Mouse (Mus musculus) kidney, postnatal 0 days (tissue): ENCODE results near the gene Nox4. TPM values are rescaled to one million over a fixed set of nuclear protein-coding genes. Genes with fewer than 3 reads are reported as not detected.
A peak's percentile ranks its signal among the peaks of the same experiment; 100 is the strongest.

ENCODE experiments used
- ATAC-seq: fragments of 200-750 bp; cut with Nextera tagmentation; replicated peaks from 2 replicates; pipeline ENCODE4 v1.8.0; 2017; ENCODE audit warnings: low read depth, moderate number of reproducible peaks, moderate TSS enrichment, moderate library complexity; ENCODE audit not compliant: low FRiP score
- DNase-seq: peaks from one replicate; pipeline ENCODE4 v3.0.0-alpha.2; 2016; ENCODE audit warnings: low spot score
- H3K27ac ChIP-seq: fragments of 300-500 bp; sonication (generic); 2 replicates; pipeline ENCODE4 v1.5.1; 2014; ENCODE audit warnings: mild to moderate bottlenecking
- H3K27me3 ChIP-seq: fragments of 300-500 bp; sonication (generic); 2 replicates; pipeline ENCODE4 v1.6.1; 2014; ENCODE audit warnings: low read length, mixed read lengths; ENCODE audit not compliant: insufficient read depth
- H3K36me3 ChIP-seq: fragments of 300-500 bp; sonication (generic); 2 replicates; pipeline ENCODE4 v1.6.1; 2014; ENCODE audit warnings: low read length, mixed read lengths; ENCODE audit not compliant: insufficient read depth
- H3K4me1 ChIP-seq: fragments of 300-500 bp; sonication (generic); replicated peaks from 2 replicates; pipeline ENCODE4 v1.6.1; 2014; ENCODE audit warnings: antibody characterized with exemption, low read length, mixed read lengths; ENCODE audit not compliant: insufficient read depth
- H3K4me2 ChIP-seq: fragments of 300-500 bp; sonication (generic); 2 replicates; pipeline ENCODE4 v1.6.1; 2014; ENCODE audit warnings: mild to moderate bottlenecking, low read length, moderate library complexity, mixed read lengths
- H3K4me3 ChIP-seq: fragments of 300-500 bp; sonication (generic); replicated peaks from 2 replicates; pipeline ENCODE4 v1.5.1; 2014; ENCODE audit warnings: low read depth, low read length
- H3K9ac ChIP-seq: fragments of 300-500 bp; sonication (generic); 2 replicates; pipeline ENCODE4 v1.6.1; 2014; ENCODE audit warnings: low read depth, low read length
- H3K9me3 ChIP-seq: fragments of 300-500 bp; sonication (generic); replicated peaks from 2 replicates; pipeline ENCODE4 v1.6.1; 2016; ENCODE audit warnings: low read length, inconsistent platforms, mixed read lengths
- CTCF ChIP-seq: IDR thresholded peaks from 2 replicates; pipeline ENCODE4 v1.5.1; 2016; ENCODE audit warnings: antibody characterized with exemption, low read depth, mild to moderate bottlenecking, moderate library complexity
- WGBS: fragments of 180-500 bp; shearing (Covaris S2); extraction: QIAGEN DNeasy Blood & Tissue Kit; methylation state at CpG from one replicate; pipeline ENCODE4 v1.1.7; 2014; 5-methylcytosine and 5-hydroxymethylcytosine counted together
- polyA plus RNA-seq: library from polyadenylated mRNA; unstranded; fragments of >200 nt; fragmentation: Nextera tagmentation; extraction: Ambion mirVana; gene quantifications from 2 replicates; pipeline ENCODE4 v1.2.1, GENCODE M21; 2015

Gene Nox4
- polyA plus RNA-seq, 1 experiment from 2014 or later, result 9.8 TPM

- no peak overlapping the region for H3K9ac ChIP-seq
- H3K27me3 ChIP-seq, result no peaks in the 10 kb centered on the region
- H3K9me3 ChIP-seq, result no peaks in the 10 kb centered on the region
- no peak overlapping the region for H3K27ac ChIP-seq
- no peak overlapping the region for H3K4me2 ChIP-seq
- 76% methylated on average over 1 of the region's 1 CpGs for WGBS
- DNase-seq, result no peak
- no peaks in the 10 kb centered on the region for H3K36me3 ChIP-seq
- TF ChIP-seq CTCF, result no peak
- no peak overlapping the region for H3K4me3 ChIP-seq
- ATAC-seq, result no peak
- H3K4me1 ChIP-seq, result no peaks in the 10 kb centered on the region
These were observed 16.4 kb upstream of the Nox4 start for GRCm38 (mm10) chr7:87229502-87229901.

- H3K27ac ChIP-seq, result no peak overlapping the region
- TF ChIP-seq CTCF, result no peak
- WGBS, result 76% methylated on average over 1 of the region's 1 CpGs
- no peaks in the 10 kb centered on the region for H3K36me3 ChIP-seq
- no peaks in the 10 kb centered on the region for H3K4me1 ChIP-seq
- H3K27me3 ChIP-seq, result no peaks in the 10 kb centered on the region
- H3K9ac ChIP-seq, result no peak overlapping the region
- H3K9me3 ChIP-seq, result no peaks in the 10 kb centered on the region
- no peak overlapping the region for H3K4me3 ChIP-seq
- H3K4me2 ChIP-seq, result no peak overlapping the region
- DNase-seq (no peak), ATAC-seq (no peak)
These were observed 4.8 kb upstream of the Nox4 start for GRCm38 (mm10) chr7:87241139-87241538.

- 0 out of 2 replicates have a peak, but pooled peaks have one; percentile 40 for TF ChIP-seq CTCF
- peak; percentile 95 for ATAC-seq
These were observed 661 bp downstream of the Nox4 start for GRCm38 (mm10) chr7:87246580-87246934.

GRCm38 (mm10) chr7:87246940-87247339 is 1.0 kb downstream of the Nox4 start:
- no peak for DNase-seq
- H3K27me3 ChIP-seq, result no peaks in the 10 kb centered on the region
- no peaks in the 10 kb centered on the region for H3K9me3 ChIP-seq
- WGBS, result 64% methylated on average over 1 of the region's 1 CpGs
- TF ChIP-seq CTCF, result no peak
- H3K4me2 ChIP-seq, result peak overlapping the region; percentile 78
- H3K4me3 ChIP-seq, result peak overlapping the region; percentile 70
- no peak for ATAC-seq
- peak overlapping the region; percentile 82 for H3K9ac ChIP-seq
- H3K36me3 ChIP-seq, result no peaks in the 10 kb centered on the region
- H3K4me1 ChIP-seq, result no peaks in the 10 kb centered on the region
- peak overlapping the region; percentile 78 for H3K27ac ChIP-seq

More at GRCm38 (mm10) chr7:87246580-87246934, 661 bp downstream of the Nox4 start:
- Histone ChIP-seq H3K4me2 (peak overlapping the region; percentile 78), H3K4me3 (peak overlapping the region; percentile 70), H3K27me3 (no peaks in the 10 kb centered on the region), H3K36me3 (no peaks in the 10 kb centered on the region), H3K9me3 (no peaks in the 10 kb centered on the region), H3K27ac (peak overlapping the region; percentile 78), H3K4me1 (no peaks in the 10 kb centered on the region), H3K9ac (peak overlapping the region; percentile 82)
- under 1% methylated on average over 30 of the region's 30 CpGs for WGBS
- peak; percentile 66 for DNase-seq

GRCm38 (mm10) chr7:87247926-87248325 is 2.0 kb downstream of the Nox4 start:
- Histone ChIP-seq H3K36me3 (no peaks in the 10 kb centered on the region), H3K9me3 (no peaks in the 10 kb centered on the region), H3K27me3 (no peaks in the 10 kb centered on the region), H3K4me2 (no peak overlapping the region), H3K4me3 (no peak overlapping the region), H3K9ac (no peak overlapping the region), H3K4me1 (no peaks in the 10 kb centered on the region), H3K27ac (no peak overlapping the region)
- DNase-seq (no peak), ATAC-seq (no peak)
- no peak for TF ChIP-seq CTCF
- 33% methylated on average over 1 of the region's 1 CpGs for WGBS

GRCm38 (mm10) chr7:87252071-87252470 is 6.2 kb downstream of the Nox4 start:
- Histone ChIP-seq H3K4me2 (no peak overlapping the region), H3K4me3 (no peak overlapping the region), H3K36me3 (no peaks in the 10 kb centered on the region), H3K9ac (no peak overlapping the region), H3K27ac (no peak overlapping the region), H3K4me1 (no peaks in the 10 kb centered on the region), H3K9me3 (no peaks in the 10 kb centered on the region), H3K27me3 (no peaks in the 10 kb centered on the region)
- no peak for ATAC-seq
- TF ChIP-seq CTCF, result no peak
- DNase-seq, result no peak
- WGBS, result 62% methylated on average over 4 of the region's 4 CpGs

DNA sequence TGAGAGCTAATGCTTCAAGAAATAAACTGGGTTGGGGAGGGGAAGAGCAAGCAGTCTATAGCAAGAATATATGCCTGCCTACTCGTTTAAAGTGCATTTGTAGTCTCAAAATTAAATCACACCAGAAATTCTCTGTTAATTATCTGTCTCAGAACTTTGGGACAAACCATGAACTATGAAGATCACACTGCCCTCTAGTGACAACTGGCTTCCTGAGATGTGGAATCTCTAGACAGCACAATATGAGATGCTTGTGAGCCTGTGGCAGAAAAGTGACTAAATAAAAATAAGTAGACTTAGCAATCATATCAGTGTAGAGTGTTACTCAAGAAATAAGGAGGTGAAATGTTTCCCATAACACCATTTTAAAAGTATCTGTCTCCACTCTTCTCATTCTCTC is 31.3 kb downstream of the Nox4 start:
- H3K9me3 ChIP-seq, result no peaks in the 10 kb centered on the region
- H3K4me2 ChIP-seq, result no peak overlapping the region
- no peak overlapping the region for H3K27ac ChIP-seq
- no peak for ATAC-seq
- H3K9ac ChIP-seq, result no peak overlapping the region
- no peaks in the 10 kb centered on the region for H3K4me1 ChIP-seq
- 3% methylated on average over 1 of the region's 1 CpGs for WGBS
- no peaks in the 10 kb centered on the region for H3K27me3 ChIP-seq
- TF ChIP-seq CTCF, result peak; percentile 79
- peak; percentile 73 for DNase-seq
- H3K4me3 ChIP-seq, result no peak overlapping the region
- H3K36me3 ChIP-seq, result no peaks in the 10 kb centered on the region
